Mouse (Mus musculus) heart, embryonic 14.5 days (tissue): ENCODE measurements around the gene Olfr224. TPM values are rescaled to one million over a fixed set of nuclear protein-coding genes. Genes with fewer than 3 reads are reported as not detected.
"Not testable (repeated sequence)": the region's sequence is repeated elsewhere in the genome, so short reads cannot be mapped to it uniquely, and the experiment has no call there.

Source experiments
- ATAC-seq: fragments of 200-750 bp; cut with Nextera tagmentation; 2 replicates; pipeline ENCODE4 v1.8.0; 2017; ENCODE audit warnings: low read depth, moderate TSS enrichment; ENCODE audit not compliant: insufficient number of reproducible peaks, insufficient read depth, low FRiP score
- H3K27ac ChIP-seq, 2 experiments: fragments of 200-500 bp in 1 of 2; fragments of 300-500 bp in 1 of 2; sonication (generic) in 1 of 2; replicated peaks in 1 of 2; 2 replicates each; pipeline ENCODE4 v1.5.1; 2012 to 2014; ENCODE audit warnings: low read depth in 2 of 2, low read length in 2 of 2, control low read depth in 1 of 2, mild to moderate bottlenecking in 1 of 2, mixed read lengths in 1 of 2; ENCODE audit not compliant: control insufficient read depth in 1 of 2, insufficient read depth in 1 of 2
- H3K27me3 ChIP-seq: fragments of 300-500 bp; sonication (generic); 2 replicates; pipeline ENCODE4 v1.6.1; 2014; ENCODE audit warnings: mild to moderate bottlenecking, low read length, control low read depth; ENCODE audit not compliant: control insufficient read depth, insufficient read depth
- H3K36me3 ChIP-seq: fragments of 300-500 bp; sonication (generic); 2 replicates; pipeline ENCODE4 v1.6.1; 2014; ENCODE audit warnings: mild to moderate bottlenecking, control low read depth, low read length, mixed read lengths; ENCODE audit not compliant: control insufficient read depth, insufficient read depth
- H3K4me1 ChIP-seq, 2 experiments: fragments of 200-500 bp in 1 of 2; fragments of 300-500 bp in 1 of 2; sonication (generic) in 1 of 2; 2 replicates each; pipeline ENCODE4 v1.6.1; 2012 to 2014; ENCODE audit warnings: low read length in 2 of 2, control low read depth in 1 of 2, mixed read lengths in 1 of 2; ENCODE audit not compliant: control insufficient read depth in 2 of 2, insufficient read depth in 2 of 2
- H3K4me2 ChIP-seq: fragments of 300-500 bp; sonication (generic); 2 replicates; pipeline ENCODE4 v1.6.1; 2014; ENCODE audit warnings: mild to moderate bottlenecking, low read length
- H3K4me3 ChIP-seq, 2 experiments: fragments of 200-500 bp in 1 of 2; fragments of 300-500 bp in 1 of 2; sonication (generic) in 1 of 2; 2 replicates each; pipeline ENCODE4 v1.5.1; 2012 to 2014; ENCODE audit warnings: low read length in 2 of 2, mild to moderate bottlenecking in 2 of 2, control low read depth in 1 of 2, low read depth in 1 of 2, moderate library complexity in 1 of 2; ENCODE audit not compliant: control insufficient read depth in 1 of 2, insufficient read depth in 1 of 2
- H3K9ac ChIP-seq: fragments of 300-500 bp; sonication (generic); 2 replicates; pipeline ENCODE4 v1.6.1; 2014; ENCODE audit warnings: mild to moderate bottlenecking, low read length
- H3K9me3 ChIP-seq: fragments of 300-500 bp; sonication (generic); 2 replicates; pipeline ENCODE4 v1.6.1; 2016; ENCODE audit warnings: low read length, control low read depth; ENCODE audit not compliant: control insufficient read depth
- WGBS: fragments of 180-500 bp; shearing (Covaris S2); extraction: QIAGEN DNeasy Blood & Tissue Kit; methylation state at CpG from one replicate; pipeline ENCODE4 v1.1.7; 2014; 5-methylcytosine and 5-hydroxymethylcytosine counted together
- polyA plus RNA-seq: library from polyadenylated mRNA; unstranded; fragments of >200 nt; fragmentation: Nextera tagmentation; extraction: Ambion mirVana; gene quantifications from 2 replicates; pipeline ENCODE4 v1.2.1, GENCODE M21; 2014

Gene Olfr224
- polyA plus RNA-seq, 1 experiment from 2014 or later, result not detected

DNA sequence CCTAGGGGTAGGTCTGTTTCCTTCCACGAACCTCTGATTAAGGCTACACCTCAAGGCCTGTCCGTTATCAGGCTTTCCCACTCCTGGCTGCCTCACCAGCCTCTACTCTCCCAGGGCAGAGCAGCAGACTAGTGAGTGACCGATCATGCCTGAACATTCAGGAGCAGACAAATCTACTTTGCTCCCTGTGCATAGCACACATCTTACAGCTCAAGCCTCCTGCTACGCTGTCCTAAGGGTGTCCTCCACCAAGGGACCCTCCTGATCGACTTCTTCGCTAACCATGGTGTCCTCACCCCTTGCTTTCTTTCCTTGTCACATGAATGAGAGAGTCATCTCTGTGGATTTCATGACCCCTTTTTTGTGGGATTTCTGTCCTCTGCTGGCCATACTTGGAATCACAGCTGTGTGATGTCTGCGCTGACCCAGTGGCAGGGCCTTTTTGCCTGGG, 17.6 kb upstream of the Olfr224 start:
- Histone ChIP-seq H3K4me1 (no peaks in the 10 kb centered on the region), H3K9ac (no peak overlapping the region), H3K27ac (no peak overlapping the region), H3K27me3 (no peaks in the 10 kb centered on the region), H3K36me3 (no peaks in the 10 kb centered on the region), H3K9me3 (no peaks in the 10 kb centered on the region), H3K4me3 (no peak overlapping the region), H3K4me2 (no peak overlapping the region)
- 60% methylated on average over 7 of the region's 7 CpGs for WGBS
- ATAC-seq, result no peak

DNA sequence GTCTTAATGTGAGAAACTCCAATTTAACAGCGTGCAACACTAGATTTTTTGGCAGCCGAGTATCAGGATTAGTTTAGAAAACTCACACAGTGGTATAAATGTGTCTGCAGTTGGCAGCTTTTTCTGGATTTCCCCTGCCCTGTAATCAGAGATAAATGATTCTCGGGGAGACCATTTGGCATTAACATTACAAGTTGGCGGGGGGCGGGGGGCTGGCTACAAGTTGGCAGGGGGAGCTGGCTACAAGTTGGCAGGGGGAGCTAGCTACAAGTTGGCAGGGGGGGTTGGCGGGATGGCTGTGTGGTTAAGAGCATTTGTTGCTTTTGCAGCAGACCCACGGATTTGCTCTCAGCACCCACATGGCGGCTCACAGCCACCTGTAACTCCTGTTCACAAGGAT, 8.3 kb upstream of the Olfr224 start:
- Histone ChIP-seq H3K4me3 (no peak overlapping the region), H3K27ac (no peak overlapping the region), H3K9me3 (no peaks in the 10 kb centered on the region), H3K4me2 (no peak overlapping the region), H3K4me1 (no peaks in the 10 kb centered on the region), H3K27me3 (no peaks in the 10 kb centered on the region), H3K9ac (no peak overlapping the region), H3K36me3 (no peaks in the 10 kb centered on the region)
- 65% methylated on average over 8 of the region's 8 CpGs for WGBS
- ATAC-seq, result no peak

GRCm38 (mm10) chr11:58577430-58577829, 7.1 kb upstream of the Olfr224 start, which contains the start of gene Olfr325:
TSS of gene Olfr325 (plus strand) at chr11:58577730.
- H3K9ac ChIP-seq, result no peak within 1 kb of the TSS
- WGBS, result 76% methylated on average over 1 of the region's 1 CpGs

GRCm38 (mm10) chr11:58555536-58555935, 14.8 kb downstream of the Olfr224 start, which contains the start of gene Olfr328:
TSS of gene Olfr328 (minus strand) at chr11:58555636.
- Histone ChIP-seq H3K27me3 (no peaks in the 10 kb centered on the region), H3K36me3 (no peaks in the 10 kb centered on the region), H3K9me3 (no peaks in the 10 kb centered on the region), H3K27ac (no peak within 1 kb of the TSS), H3K4me3 (no peak within 1 kb of the TSS), H3K4me1 (no peaks in the 10 kb centered on the region), H3K4me2 (no peak within 1 kb of the TSS), H3K9ac (no peak within 1 kb of the TSS)
- 79% methylated on average over 1 of the region's 1 CpGs for WGBS
- no peak for ATAC-seq

More at GRCm38 (mm10) chr11:58577430-58577829, 7.1 kb upstream of the Olfr224 start, which contains the start of gene Olfr325:
- no peaks in the 10 kb centered on the region for H3K9me3 ChIP-seq
- no peak within 1 kb of the TSS for H3K27ac ChIP-seq
- no peaks in the 10 kb centered on the region for H3K27me3 ChIP-seq
- no peak within 1 kb of the TSS for H3K4me3 ChIP-seq
- H3K4me1 ChIP-seq, result no peaks in the 10 kb centered on the region
- ATAC-seq, result no peak
- H3K4me2 ChIP-seq, result no peak within 1 kb of the TSS
- H3K36me3 ChIP-seq, result no peaks in the 10 kb centered on the region

DNA sequence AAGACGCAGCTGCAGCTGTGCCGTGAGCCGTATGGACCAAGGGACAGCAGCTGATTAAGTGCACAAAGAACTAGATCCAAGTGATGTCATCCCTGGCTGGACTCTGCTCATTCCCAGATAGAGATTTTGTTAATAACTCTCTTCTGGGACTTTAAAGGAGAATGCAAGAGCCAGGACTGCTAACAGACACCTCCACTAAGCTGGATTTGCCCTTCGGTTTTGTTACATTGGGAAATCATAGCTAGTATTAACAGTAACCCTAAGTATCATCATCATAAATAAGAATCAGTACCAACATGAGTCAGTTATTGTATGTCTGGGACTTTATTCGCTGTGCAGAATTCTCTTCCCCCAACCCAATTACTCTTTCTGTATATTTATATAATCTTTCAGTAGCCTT, 24.0 kb downstream of the Olfr224 start, which contains the start of gene Olfr329-ps:
TSS of gene Olfr329-ps (minus strand) at position 101 of the 400 bp plus-strand sequence.
- Histone ChIP-seq H3K27me3 (no peaks in the 10 kb centered on the region), H3K27ac (no peak within 1 kb of the TSS), H3K36me3 (no peaks in the 10 kb centered on the region), H3K4me3 (no peak within 1 kb of the TSS), H3K4me1 (no peaks in the 10 kb centered on the region), H3K4me2 (no peak within 1 kb of the TSS), H3K9ac (no peak within 1 kb of the TSS), H3K9me3 (no peaks in the 10 kb centered on the region)
- WGBS, result 77% methylated on average over 5 of the region's 5 CpGs
- no peak for ATAC-seq

DNA sequence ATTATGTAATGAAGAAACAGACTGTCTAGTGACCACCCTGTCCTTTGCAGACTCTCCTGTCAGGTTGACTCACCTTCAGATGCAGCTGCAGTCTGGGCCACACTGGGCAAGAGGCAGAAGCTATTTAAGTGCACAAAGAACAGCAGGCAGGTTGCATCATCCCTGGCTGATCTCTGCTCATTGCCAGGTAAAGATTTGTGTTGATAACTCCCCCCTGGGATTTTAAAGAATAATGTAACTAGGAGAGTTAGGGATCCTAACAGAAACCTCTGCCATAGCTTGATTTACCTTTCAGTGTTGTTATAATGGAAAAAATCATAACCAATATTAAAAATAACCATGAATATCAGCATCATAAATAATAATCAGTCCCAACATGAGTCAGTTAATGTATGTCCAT, 35.6 kb downstream of the Olfr224 start, which contains the start of gene Olfr330:
TSS of gene Olfr330 (minus strand) at position 101 of the 400 bp plus-strand sequence.
- not testable (repeated sequence) for ATAC-seq, H3K27me3 ChIP-seq, H3K4me3 ChIP-seq, H3K9ac ChIP-seq, H3K36me3 ChIP-seq, H3K4me1 ChIP-seq, H3K9me3 ChIP-seq, H3K4me2 ChIP-seq, H3K27ac ChIP-seq

DNA sequence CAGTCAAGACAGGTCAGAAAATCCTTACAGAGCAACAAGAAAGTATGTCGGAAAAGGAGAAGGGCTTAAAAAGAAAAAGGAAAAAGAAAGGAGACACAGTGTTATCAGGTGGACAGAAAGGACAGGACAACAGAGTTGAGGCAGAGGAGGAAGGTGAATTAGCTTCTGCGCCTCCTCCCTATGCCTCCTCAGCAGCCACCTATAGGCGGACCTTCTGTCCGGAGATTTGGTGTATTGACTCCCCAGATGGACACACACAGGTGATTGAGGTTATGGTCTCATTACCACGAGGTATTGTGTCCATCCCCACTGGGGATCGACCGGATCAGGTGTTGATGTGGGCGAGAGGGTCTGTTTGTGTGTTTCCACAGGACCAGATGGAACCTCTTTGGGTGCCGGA, 50.6 kb downstream of the Olfr224 start:
- not testable (repeated sequence) for H3K27ac ChIP-seq, H3K4me2 ChIP-seq, H3K4me1 ChIP-seq, H3K36me3 ChIP-seq, H3K9me3 ChIP-seq, H3K9ac ChIP-seq, H3K27me3 ChIP-seq, ATAC-seq, H3K4me3 ChIP-seq
- 92% methylated on average over 6 of the region's 9 CpGs for WGBS

GRCm38 (mm10) chr11:58518916-58519315, 51.4 kb downstream of the Olfr224 start:
- not testable (repeated sequence) for H3K4me3 ChIP-seq, H3K4me1 ChIP-seq, H3K27ac ChIP-seq, H3K9ac ChIP-seq, ATAC-seq, H3K36me3 ChIP-seq, H3K9me3 ChIP-seq, H3K27me3 ChIP-seq, H3K4me2 ChIP-seq
- WGBS, result 91% methylated on average over 17 of the region's 18 CpGs
